Mouse (Mus musculus) embryonic facial prominence, embryonic 14.5 days (tissue): ENCODE measurements around the gene Adgrv1. TPM values are rescaled to one million over a fixed set of nuclear protein-coding genes. Genes with fewer than 3 reads are reported as not detected.
A peak's percentile ranks its signal among the peaks of the same experiment; 100 is the strongest.

Source experiments
- ATAC-seq: fragments of 200-750 bp; cut with Nextera tagmentation; 2 replicates; pipeline ENCODE4 v1.8.0; 2017; ENCODE audit warnings: low read depth, moderate number of reproducible peaks, moderate TSS enrichment
- DNase-seq: peaks from one replicate; pipeline ENCODE4 v3.0.0-alpha.2; 2015; ENCODE audit warnings: low spot score
- H3K27ac ChIP-seq: fragments of 300-500 bp; sonication (generic); replicated peaks from 2 replicates; pipeline ENCODE4 v1.5.1; 2014; ENCODE audit warnings: low read depth, mild to moderate bottlenecking, low read length, moderate library complexity
- H3K27me3 ChIP-seq: fragments of 300-500 bp; sonication (generic); replicated peaks from 2 replicates; pipeline ENCODE4 v1.6.1; 2014; ENCODE audit warnings: low read length; ENCODE audit not compliant: control insufficient read depth, insufficient read depth
- H3K36me3 ChIP-seq: fragments of 300-500 bp; sonication (generic); 2 replicates; pipeline ENCODE4 v1.6.1; 2014; ENCODE audit warnings: low read length, mixed read lengths; ENCODE audit not compliant: control insufficient read depth, insufficient read depth
- H3K4me1 ChIP-seq: fragments of 300-500 bp; sonication (generic); 2 replicates; pipeline ENCODE4 v1.6.1; 2014; ENCODE audit warnings: antibody characterized with exemption, low read length; ENCODE audit not compliant: control insufficient read depth, insufficient read depth
- H3K4me2 ChIP-seq: fragments of 300-500 bp; sonication (generic); 2 replicates; pipeline ENCODE4 v1.6.1; 2014; ENCODE audit warnings: low read depth, mild to moderate bottlenecking, low read length, moderate library complexity, mixed read lengths
- H3K4me3 ChIP-seq: fragments of 300-500 bp; sonication (generic); 2 replicates; pipeline ENCODE4 v1.5.1; 2014; ENCODE audit warnings: low read depth, mild to moderate bottlenecking, low read length
- H3K9ac ChIP-seq: fragments of 300-500 bp; sonication (generic); 2 replicates; pipeline ENCODE4 v1.6.1; 2014; ENCODE audit warnings: low read depth, mild to moderate bottlenecking, low read length, moderate library complexity, mixed read lengths
- H3K9me3 ChIP-seq: fragments of 300-500 bp; sonication (generic); 2 replicates; pipeline ENCODE4 v1.6.1; 2016; ENCODE audit warnings: low read length; ENCODE audit not compliant: control insufficient read depth
- WGBS: fragments of 180-500 bp; shearing (Covaris S2); extraction: QIAGEN DNeasy Blood & Tissue Kit; methylation state at CpG from one replicate; pipeline ENCODE4 v1.1.7; 2014; 5-methylcytosine and 5-hydroxymethylcytosine counted together
- polyA plus RNA-seq: library from polyadenylated mRNA; unstranded; fragments of >200 nt; fragmentation: Nextera tagmentation; extraction: Ambion mirVana; gene quantifications from 2 replicates; pipeline ENCODE4 v1.2.1, GENCODE M21; 2014

Adgrv1 gene
- polyA plus RNA-seq, 1 experiment from 2014 or later: 0.61 TPM

- no peaks in the 10 kb centered on the region for H3K27me3 ChIP-seq
- ATAC-seq (peak; percentile 77; the same call in 1 of the 2 replicates), DNase-seq (peak; percentile 51)
- H3K9me3 ChIP-seq: no peaks in the 10 kb centered on the region
- no peaks in the 10 kb centered on the region for H3K4me1 ChIP-seq
- H3K36me3 ChIP-seq: no peaks in the 10 kb centered on the region
- no peak overlapping the region for H3K27ac ChIP-seq
- WGBS: 49% methylated on average over 4 of the region's 4 CpGs
- H3K4me2 ChIP-seq: no peak overlapping the region
- H3K9ac ChIP-seq: no peak overlapping the region
- no peak overlapping the region for H3K4me3 ChIP-seq
Measured at GRCm38 (mm10) chr13:81466661-81467060, 166.3 kb downstream of the Adgrv1 start.

- H3K9me3 ChIP-seq: no peaks in the 10 kb centered on the region
- no peak overlapping the region for H3K4me2 ChIP-seq
- WGBS: 78% methylated on average over 3 of the region's 3 CpGs
- no peak for ATAC-seq
- no peak overlapping the region for H3K27ac ChIP-seq
- H3K36me3 ChIP-seq: no peaks in the 10 kb centered on the region
- no peaks in the 10 kb centered on the region for H3K4me1 ChIP-seq
- no peak overlapping the region for H3K9ac ChIP-seq
- DNase-seq: no peak
- H3K4me3 ChIP-seq: no peak overlapping the region
- no peaks in the 10 kb centered on the region for H3K27me3 ChIP-seq
Measured at GRCm38 (mm10) chr13:81465794-81466193, 167.2 kb downstream of the Adgrv1 start.

- ATAC-seq: no peak
- Histone ChIP-seq H3K9ac (no peak overlapping the region), H3K27me3 (no peaks in the 10 kb centered on the region), H3K9me3 (no peaks in the 10 kb centered on the region), H3K27ac (no peak overlapping the region), H3K4me1 (no peaks in the 10 kb centered on the region), H3K4me2 (no peak overlapping the region), H3K36me3 (no peaks in the 10 kb centered on the region), H3K4me3 (no peak overlapping the region)
- DNase-seq: no peak
- WGBS: 80% methylated on average over 4 of the region's 4 CpGs
Measured at GRCm38 (mm10) chr13:81449630-81450029, 183.3 kb downstream of the Adgrv1 start.

- H3K27me3 ChIP-seq: no peaks in the 10 kb centered on the region
- H3K9ac ChIP-seq: no peak overlapping the region
- H3K9me3 ChIP-seq: no peaks in the 10 kb centered on the region
- H3K4me1 ChIP-seq: no peaks in the 10 kb centered on the region
- H3K36me3 ChIP-seq: no peaks in the 10 kb centered on the region
- ATAC-seq (no peak), DNase-seq (no peak)
- H3K4me2 ChIP-seq: no peak overlapping the region
- 88% methylated on average over 7 of the region's 7 CpGs for WGBS
- no peak overlapping the region for H3K4me3 ChIP-seq
- H3K27ac ChIP-seq: no peak overlapping the region
Measured at GRCm38 (mm10) chr13:81449198-81449597, 183.8 kb downstream of the Adgrv1 start.

- no peaks in the 10 kb centered on the region for H3K4me1 ChIP-seq
- H3K36me3 ChIP-seq: no peaks in the 10 kb centered on the region
- H3K4me2 ChIP-seq: no peak overlapping the region
- no peaks in the 10 kb centered on the region for H3K9me3 ChIP-seq
- peak; percentile 21 for DNase-seq
- no peak overlapping the region for H3K27ac ChIP-seq
- H3K27me3 ChIP-seq: no peaks in the 10 kb centered on the region
- ATAC-seq: no peak
- H3K9ac ChIP-seq: no peak overlapping the region
- WGBS: 68% methylated on average over 3 of the region's 3 CpGs
- no peak overlapping the region for H3K4me3 ChIP-seq
Measured at GRCm38 (mm10) chr13:81441412-81441811, 191.5 kb downstream of the Adgrv1 start.

- Histone ChIP-seq H3K4me3 (no peak overlapping the region), H3K9me3 (no peaks in the 10 kb centered on the region), H3K27ac (no peak overlapping the region), H3K27me3 (no peaks in the 10 kb centered on the region), H3K36me3 (no peaks in the 10 kb centered on the region), H3K4me1 (no peaks in the 10 kb centered on the region), H3K4me2 (no peak overlapping the region), H3K9ac (no peak overlapping the region)
- 36% methylated on average over 12 of the region's 12 CpGs for WGBS
- ATAC-seq (peak; percentile 57; the same call in 1 of the 2 replicates), DNase-seq (peak; percentile 75)
Measured at GRCm38 (mm10) chr13:81439390-81440025, 193.4 kb downstream of the Adgrv1 start.

- Histone ChIP-seq H3K4me3 (no peak overlapping the region), H3K9ac (no peak overlapping the region), H3K4me2 (no peak overlapping the region), H3K36me3 (no peaks in the 10 kb centered on the region), H3K27ac (no peak overlapping the region), H3K27me3 (no peaks in the 10 kb centered on the region), H3K9me3 (no peaks in the 10 kb centered on the region), H3K4me1 (no peaks in the 10 kb centered on the region)
- no peak for DNase-seq
- ATAC-seq: no peak
- 71% methylated on average over 8 of the region's 8 CpGs for WGBS
Measured at GRCm38 (mm10) chr13:81437088-81437487, 195.9 kb downstream of the Adgrv1 start.

- H3K27me3 ChIP-seq: no peaks in the 10 kb centered on the region
- no peak for ATAC-seq
- no peaks in the 10 kb centered on the region for H3K36me3 ChIP-seq
- peak; percentile 31 for DNase-seq
- no peaks in the 10 kb centered on the region for H3K9me3 ChIP-seq
- 67% methylated on average over 15 of the region's 15 CpGs for WGBS
- no peaks in the 10 kb centered on the region for H3K4me1 ChIP-seq
- H3K4me2 ChIP-seq: no peak overlapping the region
- H3K9ac ChIP-seq: no peak overlapping the region
- H3K27ac ChIP-seq: no peak overlapping the region
- H3K4me3 ChIP-seq: no peak overlapping the region
Measured at GRCm38 (mm10) chr13:81426896-81427755, 205.8 kb downstream of the Adgrv1 start.
